Mouse (Mus musculus): ENCODE results near the gene Dytn. TPM values are rescaled to one million over a fixed set of nuclear protein-coding genes. Genes with fewer than 3 reads are reported as not detected.

The Dytn gene
- 0.05 and 0.07 TPM in 2 replicates for polyA plus RNA-seq (2012; rRNA removed)

GRCm38 (mm10) chr1:63686827-63687226, at the start of gene Dytn:
Dytn (minus strand) TSS chr1:63686927.

GRCm38 (mm10) chr1:63730240-63730771, 43.6 kb upstream of the Dytn start, which contains the start of the genes Mdh1b and Fastkd2:
Mdh1b (minus strand) TSS chr1:63730318.
Fastkd2 (plus strand) TSS chr1:63730614.

GRCm38 (mm10) chr1:63615668-63616067, 71.1 kb downstream of the Dytn start, which contains the start of gene Gm39653:
Gm39653 (plus strand) TSS chr1:63615968.

Other genes with a start within 250 kb of the Dytn start
- gene Adam23, start 241.0 kb downstream of the Dytn start, polyA plus RNA-seq (2012; rRNA removed) = 4.8 and 5.4 TPM in 2 replicates
- not detected in 2 replicates for gene Gm39653, start 71.0 kb downstream of the Dytn start, polyA plus RNA-seq (2012; rRNA removed)
- 0.93 TPM in 2 replicates for gene Mdh1b, start 43.4 kb upstream of the Dytn start, polyA plus RNA-seq (2012; rRNA removed)
- 1.4 and 1.9 TPM in 2 replicates for gene Fastkd2, start 43.7 kb upstream of the Dytn start, polyA plus RNA-seq (2012; rRNA removed)
- not detected in 2 replicates for gene 4933402D24Rik, start 82.3 kb upstream of the Dytn start, polyA plus RNA-seq (2012; rRNA removed)

Data from ovary, adult 2 months (tissue).